Mouse (Mus musculus): Measurements from ENCODE around the gene Gm21885.

- TF ChIP-seq CTCF (IDR thresholded peaks at IDR 0.05; ENCODE audit: control insufficient read depth, insufficient read depth, low read length) = no peak
- no peak for TF ChIP-seq POLR2A (IDR thresholded peaks at IDR 0.05; ENCODE audit: borderline replicate concordance, control insufficient read depth, low read depth, low read length)
Observed at GRCm38 (mm10) chr11:94275226-94275625, 6.4 kb upstream of the Gm21885 start.

Measured in bone marrow, adult 2 months (tissue).